ENCODE assay signal across 30 mouse cellular contexts in the genomic region with DNA sequence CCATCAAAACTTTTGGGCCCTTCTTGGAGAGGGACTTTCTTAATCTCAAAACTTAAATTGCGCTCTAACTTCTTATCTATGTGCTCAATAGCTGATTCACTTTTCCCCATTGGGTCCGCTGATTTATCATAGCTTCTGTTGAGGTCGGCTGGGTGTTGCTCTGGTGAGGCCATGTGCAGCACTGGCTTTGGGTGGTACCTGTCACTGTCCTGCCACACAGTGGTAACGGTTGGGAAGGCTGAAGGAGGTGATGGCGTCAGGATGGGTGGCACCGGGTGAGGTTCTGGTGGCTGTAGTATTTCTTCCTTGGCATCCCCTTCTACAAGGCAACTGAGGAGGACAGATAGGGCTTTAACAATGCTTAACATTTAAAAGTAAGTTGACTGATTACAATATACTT. TPM values are rescaled to one million over a fixed set of nuclear protein-coding genes. Genes with fewer than 3 reads are reported as not detected.
DNase-seq lines count a peak whose midpoint lies in the region; ATAC-seq and TF ChIP-seq lines count a peak whose summit lies in the region.
"Had no signal": no experiment of that assay in that cellular context is flagged by ENCODE, and none has a peak within 500 bp of the region (broad histone marks: within the 10 kb centered on the region; RNA-seq: fewer than 3 reads in every experiment).

No protein-coding gene starts in this region.

- no peak; a peak in 1 of 4 replicates for TF ChIP-seq EP300 in MEL (IDR thresholded peaks at IDR 0.05; ENCODE audit: low read depth in 1 of 2, low read length in 2 of 2)

- ATAC-seq in liver, embryonic 15.5 days (ENCODE audit: insufficient read depth), result peak; percentile 67
- ATAC-seq: forebrain, postnatal 0 days; lung, postnatal 0 days had no signal

- H3K79me2 ChIP-seq in MEL (ENCODE audit: control insufficient read depth, insufficient read depth, low read length, poor library complexity), result no peaks in the 10 kb centered on the region; the same call in 1 of the 2 replicates
- H3K79me2 ChIP-seq in myocyte (ENCODE audit: control insufficient read depth, insufficient read depth), result no peaks in the 10 kb centered on the region

- TF ChIP-seq CTCF in MEL (IDR thresholded peaks at IDR 0.05 in 2 of 3, conservative IDR thresholded peaks at IDR 0.05 in 1 of 3; ENCODE audit: control insufficient read depth in 1 of 3, insufficient read depth in 1 of 3, low read depth in 2 of 3, low read length in 3 of 3, poor library complexity in 1 of 3, severe bottlenecking in 1 of 3), result no peak

- H3K9ac ChIP-seq in MEL (ENCODE audit: control insufficient read depth, low read depth, low read length, poor library complexity, severe bottlenecking), result no peak overlapping the region
- no peak overlapping the region for H3K9ac ChIP-seq in liver, embryonic 15.5 days
- H3K9ac ChIP-seq: forebrain, embryonic 12.5 days; forebrain, postnatal 0 days; heart, embryonic 13.5 days; hindbrain, embryonic 14.5 days; kidney, embryonic 15.5 days; limb, embryonic 12.5 days; neural tube, embryonic 12.5 days had no signal

- H3K4me3 ChIP-seq in MEL (ENCODE audit: control insufficient read depth in 1 of 2, insufficient read depth in 1 of 2, low read depth in 2 of 2, low read length in 2 of 2), result no peak overlapping the region
- no peak overlapping the region for H3K4me3 ChIP-seq in liver, embryonic 15.5 days (replicated peaks)
- H3K4me3 ChIP-seq in myocyte, result no peak overlapping the region
- H3K4me3 ChIP-seq: erythroblast, embryonic 14.5 days; forebrain, embryonic 12.5 days; heart, embryonic 13.5 days; kidney, embryonic 15.5 days; layer of hippocampus, adult 2 months; left cerebral cortex, adult 2 months; limb, embryonic 12.5 days; neural tube, embryonic 12.5 days had no signal

- TF ChIP-seq POLR2A in MEL (IDR thresholded peaks at IDR 0.05; ENCODE audit: control insufficient read depth in 1 of 2, insufficient read depth in 1 of 2, low read depth in 1 of 2, low read length in 2 of 2, poor library complexity in 1 of 2) (no peak), myocyte (IDR thresholded peaks at IDR 0.05; ENCODE audit: insufficient read length, low read depth) (peak; percentile 25)

- H3K27me3 ChIP-seq in MEL (ENCODE audit: control insufficient read depth in 1 of 2, insufficient read depth in 2 of 2, low read length in 2 of 2) (no peaks in the 10 kb centered on the region), myocyte (ENCODE audit: control insufficient read depth, insufficient read depth, insufficient read length) (no peaks in the 10 kb centered on the region)
- H3K27me3 ChIP-seq in liver, embryonic 15.5 days, result no peaks in the 10 kb centered on the region
- H3K27me3 ChIP-seq: forebrain, embryonic 12.5 days; heart, embryonic 13.5 days; kidney, embryonic 15.5 days; limb, embryonic 12.5 days; neural tube, embryonic 12.5 days had no signal

- no peak overlapping the region for H3K4me2 ChIP-seq in liver, embryonic 15.5 days
- no peak overlapping the region for H3K4me2 ChIP-seq in myocyte (ENCODE audit: low read depth)
- H3K4me2 ChIP-seq: forebrain, embryonic 12.5 days; heart, embryonic 13.5 days; hindbrain, embryonic 14.5 days; kidney, embryonic 15.5 days; limb, embryonic 12.5 days; neural tube, embryonic 12.5 days had no signal

- WGBS in liver, embryonic 15.5 days (ENCODE audit: insufficient replicate concordance), result 32% methylated on average over 6 of the region's 6 CpGs

- peaks cover 3 to 13% of the 10 kb centered on the region in 2 experiments; a peak in 3 of 4 replicates for H3K4me1 ChIP-seq in MEL (ENCODE audit: control insufficient read depth in 1 of 2, insufficient read depth in 2 of 2, low read length in 2 of 2)
- H3K4me1 ChIP-seq in liver, embryonic 15.5 days (replicated peaks), result peaks cover 31% of the 10 kb centered on the region
- H3K4me1 ChIP-seq: forebrain, embryonic 12.5 days; heart, embryonic 13.5 days; kidney, embryonic 15.5 days; limb, embryonic 12.5 days; neural tube, embryonic 12.5 days had no signal

- TF ChIP-seq RAD21 in MEL (IDR thresholded peaks at IDR 0.05; ENCODE audit: low read depth, low read length), result no peak

- H3K36me3 ChIP-seq in MEL (ENCODE audit: control insufficient read depth in 1 of 2, insufficient read depth in 2 of 2, low read length in 2 of 2) (peaks cover 23 to 31% of the 10 kb centered on the region in 2 experiments), myocyte (ENCODE audit: control insufficient read depth, insufficient read depth) (peaks cover 89% of the 10 kb centered on the region)
- H3K36me3 ChIP-seq in liver, embryonic 15.5 days (replicated peaks), result peaks cover 86% of the 10 kb centered on the region

- H3K9me3 ChIP-seq in MEL (replicated peaks; ENCODE audit: insufficient read depth, low read length), result no peaks in the 10 kb centered on the region
- no peaks in the 10 kb centered on the region for H3K9me3 ChIP-seq in liver, embryonic 15.5 days (replicated peaks)
- H3K9me3 ChIP-seq: kidney, embryonic 15.5 days; neural tube, embryonic 12.5 days had no signal

- DNase-seq in MEL (ENCODE audit: low read depth, low spot score) (no peak), liver (peak; percentile 48)
- no peak for DNase-seq in testis, postnatal 14 days (ENCODE audit: low spot score)
- no peak for DNase-seq in right cerebral cortex, adult 18-20 months
- no peak for DNase-seq in gastrocnemius, postnatal 10 days
- DNase-seq: adrenal gland, postnatal 25 days; cerebellum, adult 2 months; cerebellum, postnatal 14 days; forebrain, postnatal 0 days; gastrocnemius, postnatal 25 days; heart, adult 18-20 months; heart, postnatal 10 days; kidney, adult 18-20 months; kidney, postnatal 36 days; lung, adult 18-20 months; lung, postnatal 4 days; midbrain, embryonic 14.5 days; thymus, postnatal 14 days had no signal

- H3ac ChIP-seq in myocyte (ENCODE audit: control insufficient read depth, insufficient read length), result no peak overlapping the region

- no peak overlapping the region for H3K27ac ChIP-seq in MEL (ENCODE audit: control insufficient read depth, low read depth, low read length)
- H3K27ac ChIP-seq in liver, embryonic 15.5 days (replicated peaks), result no peak overlapping the region
- H3K27ac ChIP-seq: forebrain, embryonic 12.5 days; heart, embryonic 13.5 days; hindbrain, embryonic 14.5 days; kidney, embryonic 15.5 days; layer of hippocampus, adult 2 months; left cerebral cortex, adult 2 months; limb, embryonic 12.5 days; neural tube, embryonic 12.5 days had no signal

TF ChIP-seq in MEL, 35 proteins besides CTCF, POLR2A, EP300 and RAD21:
- 0 out of 2 replicates have a peak, but pooled peaks have one; percentile 19 for TF ChIP-seq GATA1 (IDR thresholded peaks at IDR 0.05; ENCODE audit: low read depth, low read length)
- no peak for TF ChIP-seq POLR2AphosphoS2 (IDR thresholded peaks at IDR 0.05; ENCODE audit: low read length)

TF ChIP-seq in myocyte, 11 proteins besides CTCF, POLR2A, EP300 and RAD21:
- TF ChIP-seq REST (IDR thresholded peaks at IDR 0.05; ENCODE audit: insufficient read depth, insufficient read length), result no peak
- TF ChIP-seq CEBPB (IDR thresholded peaks at IDR 0.05; ENCODE audit: insufficient read depth, poor library complexity, severe bottlenecking), result no peak
- TF ChIP-seq POLR2AphosphoS2 (IDR thresholded peaks at IDR 0.05; ENCODE audit: insufficient read length, low read depth), result peak; percentile 36
- TF ChIP-seq MAX (IDR thresholded peaks at IDR 0.05; ENCODE audit: low read depth), result no peak

RNA-seq across cellular contexts. Expression of a gene that starts 42.2 kb away (rescaled TPM):
- total RNA-seq in MEL (2012; rRNA removed), result 5.0 and 5.7 TPM in 2 replicates
- 10 to 100 TPM; 17.4 to 78.2 TPM for polyA plus RNA-seq in MEL (2012; ENCODE audit: insufficient read depth in 1 of 2, insufficient read length in 2 of 2, low read depth in 1 of 2, low replicate concordance in 2 of 2, missing spikeins in 1 of 2)
- 3.7 TPM in 2 replicates for polyA plus RNA-seq in liver, embryonic 15.5 days (2015; fragmentation: Nextera tagmentation; extraction: Ambion mirVana)
- polyA plus RNA-seq in myocyte (2012; fragmentation: generic; extraction: Trizol), result 2.2 TPM
- total RNA-seq in gastrocnemius, postnatal 10 days (2021), result 1 to 10 TPM; 8.6 to 9.7 TPM

RNA-seq across cellular contexts. Expression of a gene that starts 57.3 kb away (rescaled TPM):
- 14.8 and 23.2 TPM in 2 replicates for total RNA-seq in MEL (2012; rRNA removed)
- polyA plus RNA-seq in MEL (2012; ENCODE audit: insufficient read depth in 1 of 2, insufficient read length in 2 of 2, low read depth in 1 of 2, low replicate concordance in 2 of 2, missing spikeins in 1 of 2), result 100 to 1,000 TPM in 1 of 2 experiments, 10 to 100 TPM in 1; 58.2 to 177 TPM
- 10.7 and 10.9 TPM in 2 replicates for polyA plus RNA-seq in liver, embryonic 15.5 days (2015; fragmentation: Nextera tagmentation; extraction: Ambion mirVana)
- 23.2 TPM for polyA plus RNA-seq in myocyte (2012; fragmentation: generic; extraction: Trizol)
- 10 to 100 TPM; 27.0 to 36.6 TPM for total RNA-seq in gastrocnemius, postnatal 10 days (2021)
